Mouse (Mus musculus): ENCODE results near the gene Tcp11l1.

DNA sequence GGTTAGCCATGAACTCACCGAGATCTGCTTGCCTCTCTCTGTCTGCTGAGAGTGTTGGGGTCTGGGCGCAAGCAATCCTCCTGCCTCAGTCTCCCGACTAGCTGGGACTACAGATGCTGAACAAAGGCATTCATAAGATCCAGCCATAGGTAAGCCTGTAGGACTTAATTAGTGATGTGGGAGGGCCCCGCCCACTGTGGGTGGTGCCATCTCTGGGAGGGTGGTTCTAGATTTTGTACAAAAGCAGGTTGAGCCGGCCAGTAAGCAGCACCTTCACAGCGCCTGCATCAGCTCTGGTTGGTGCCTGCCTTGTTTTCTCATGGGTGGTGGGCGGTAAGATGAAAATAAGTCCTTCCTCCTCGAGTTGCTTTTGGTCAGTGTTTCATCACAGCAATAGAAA lies 34.3 kb upstream of the Tcp11l1 start:
- TF ChIP-seq CTCF (IDR thresholded peaks at IDR 0.05; ENCODE audit: low read depth, low read length): no peak
- TF ChIP-seq GATA1 (IDR thresholded peaks at IDR 0.05; ENCODE audit: borderline replicate concordance, low read length): no peak
- no peak for TF ChIP-seq TAL1 (conservative IDR thresholded peaks at IDR 0.05; ENCODE audit: low read depth, low read length)
